In genomic region chr6:116063516-116063915, GRCm38 (mm10) we compare ENCODE assay signal across 18 mouse cellular contexts.
"Had no signal": no experiment of that assay in that cellular context is flagged by ENCODE, and none has a peak within 500 bp of the region (broad histone marks: within the 10 kb centered on the region; RNA-seq: fewer than 3 reads in every experiment).

No protein-coding gene starts in this region.

- H3K27ac ChIP-seq: midbrain, embryonic 10.5 days; midbrain, embryonic 13.5 days; midbrain, embryonic 15.5 days; neural tube, embryonic 13.5 days; neural tube, embryonic 15.5 days had no signal

- H3K4me3 ChIP-seq: midbrain, embryonic 10.5 days; midbrain, embryonic 13.5 days; midbrain, embryonic 15.5 days; myocyte; neural tube, embryonic 13.5 days; neural tube, embryonic 15.5 days had no signal

- H3K36me3 ChIP-seq: midbrain, embryonic 10.5 days; midbrain, embryonic 13.5 days; midbrain, embryonic 15.5 days; neural tube, embryonic 13.5 days; neural tube, embryonic 15.5 days had no signal

- DNase-seq: lung, adult 18-20 months; lung, embryonic 14.5 days; lung, postnatal 10 days; lung, postnatal 4 days; retina, postnatal 1 day; right cerebral cortex, adult 18-20 months; right cerebral cortex, postnatal 25 days; right cerebral cortex, postnatal 4 days; spleen, adult 18-20 months; thymus, adult 18-20 months; thymus, postnatal 14 days; thymus, postnatal 36 days had no signal

- H3K9ac ChIP-seq: lung, embryonic 14.5 days; midbrain, embryonic 13.5 days; midbrain, embryonic 15.5 days; neural tube, embryonic 13.5 days; neural tube, embryonic 15.5 days had no signal

- H3K9me3 ChIP-seq: midbrain, embryonic 10.5 days; midbrain, embryonic 13.5 days; midbrain, embryonic 15.5 days; neural tube, embryonic 13.5 days; neural tube, embryonic 15.5 days had no signal

- H3K27me3 ChIP-seq: midbrain, embryonic 13.5 days; midbrain, embryonic 15.5 days; neural tube, embryonic 13.5 days; neural tube, embryonic 15.5 days had no signal

- H3K4me2 ChIP-seq: lung, embryonic 14.5 days; midbrain, embryonic 13.5 days; midbrain, embryonic 15.5 days; neural tube, embryonic 13.5 days; neural tube, embryonic 15.5 days had no signal

- ATAC-seq: midbrain, embryonic 13.5 days; midbrain, embryonic 15.5 days had no signal
